Mouse (Mus musculus): Measurements from ENCODE around the gene Znhit3. TPM values are rescaled to one million over a fixed set of nuclear protein-coding genes. Genes with fewer than 3 reads are reported as not detected.
A peak's percentile ranks its signal among the peaks of the same experiment; 100 is the strongest.

The Znhit3 gene
- polyA plus RNA-seq, 1 experiment from 2014 or later: 21.8 TPM

GRCm38 (mm10) chr11:84918425-84918824 is 2.3 kb upstream of the Znhit3 start:
- no peak overlapping the region for H3K4me3 ChIP-seq (ENCODE audit: low read depth, low read length)
- no peak overlapping the region for H3K27ac ChIP-seq (ENCODE audit: low read depth)
- peaks cover 3% of the 10 kb centered on the region; the same call in 1 of the 2 replicates for H3K36me3 ChIP-seq (replicated peaks; ENCODE audit: insufficient read depth, low read length)
- peak overlapping the region; percentile 58 for H3K4me2 ChIP-seq (ENCODE audit: low read depth, low read length)
- TF ChIP-seq EP300 (IDR thresholded peaks at IDR 0.05; ENCODE audit: low read depth) (no peak), CTCF (IDR thresholded peaks at IDR 0.05; ENCODE audit: low read depth) (peak; percentile 97)
- DNase-seq (peak; percentile 93), ATAC-seq (peak; percentile 78)
- no peaks in the 10 kb centered on the region for H3K27me3 ChIP-seq (ENCODE audit: insufficient read depth, low read length)
- H3K9ac ChIP-seq (replicated peaks): no peak overlapping the region
- H3K9me3 ChIP-seq (ENCODE audit: low read length): no peaks in the 10 kb centered on the region
- H3K4me1 ChIP-seq (ENCODE audit: insufficient read depth): peaks cover 16% of the 10 kb centered on the region
- 7% methylated on average over 16 of the region's 16 CpGs for WGBS (ENCODE audit: insufficient replicate concordance)

- Histone ChIP-seq H3K27me3 (ENCODE audit: insufficient read depth, low read length) (no peaks in the 10 kb centered on the region), H3K4me3 (ENCODE audit: low read depth, low read length) (peak overlapping the region; percentile 85), H3K9me3 (ENCODE audit: low read length) (no peaks in the 10 kb centered on the region), H3K4me2 (ENCODE audit: low read depth, low read length) (peak overlapping the region; percentile 89), H3K4me1 (ENCODE audit: insufficient read depth) (peaks cover 16% of the 10 kb centered on the region), H3K9ac (replicated peaks) (0 out of 2 replicates have a peak overlapping the region, but pooled peaks have one; percentile 84), H3K36me3 (replicated peaks; ENCODE audit: insufficient read depth, low read length) (peaks cover 10% of the 10 kb centered on the region), H3K27ac (ENCODE audit: low read depth) (no peak overlapping the region)
- ATAC-seq (no peak), DNase-seq (no peak)
- TF ChIP-seq EP300 (IDR thresholded peaks at IDR 0.05; ENCODE audit: low read depth) (no peak), CTCF (IDR thresholded peaks at IDR 0.05; ENCODE audit: low read depth) (no peak)
- 53% methylated on average over 7 of the region's 7 CpGs for WGBS (ENCODE audit: insufficient replicate concordance)
These were observed 636 bp upstream of the Znhit3 start for GRCm38 (mm10) chr11:84916703-84917300.

DNA sequence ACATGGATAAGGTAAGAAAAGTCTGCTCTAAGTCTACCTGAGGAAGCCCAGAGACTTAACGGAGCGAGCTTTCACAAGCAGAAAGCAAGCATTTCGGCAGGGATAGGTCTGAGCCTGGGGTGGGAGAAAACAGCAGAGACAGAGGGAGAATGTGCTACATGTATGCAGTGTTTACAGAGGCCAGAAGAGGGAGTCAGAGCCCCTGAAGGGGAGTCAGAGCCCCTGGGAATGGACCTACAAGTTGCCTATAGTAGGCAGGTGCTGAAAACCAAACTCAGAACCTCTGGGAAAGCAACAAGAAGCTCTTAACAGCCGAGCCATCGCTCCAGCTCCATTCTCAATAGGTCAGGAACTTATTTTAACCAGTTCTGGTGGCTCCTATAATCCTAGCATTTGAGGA is 1.5 kb downstream of the Znhit3 start:
- WGBS (ENCODE audit: insufficient replicate concordance): 79% methylated on average over 5 of the region's 5 CpGs

DNA sequence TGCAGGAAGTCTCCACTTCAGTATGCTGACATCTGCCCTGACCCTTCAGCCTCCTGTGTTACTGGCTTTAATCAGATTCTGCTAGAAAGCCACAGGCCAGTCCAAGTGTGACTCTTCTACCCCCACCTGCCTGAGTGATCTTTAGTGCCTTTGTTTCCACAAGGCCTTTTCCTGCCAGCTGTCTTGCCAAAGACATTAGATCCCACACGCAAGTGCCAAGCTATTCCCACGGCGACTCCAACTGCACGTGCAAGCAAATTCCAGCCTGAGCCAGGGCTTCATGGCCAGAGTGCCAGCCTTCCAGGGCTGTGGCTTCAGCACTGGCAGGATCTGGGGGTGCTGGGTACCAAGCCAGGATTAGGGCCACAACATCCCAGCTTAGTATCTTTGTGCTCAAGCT is 5.8 kb downstream of the Znhit3 start:
- Histone ChIP-seq H3K4me2 (ENCODE audit: low read depth, low read length) (no peak overlapping the region), H3K36me3 (replicated peaks; ENCODE audit: insufficient read depth, low read length) (peaks cover 51% of the 10 kb centered on the region), H3K9ac (replicated peaks) (no peak overlapping the region), H3K27me3 (ENCODE audit: insufficient read depth, low read length) (no peaks in the 10 kb centered on the region), H3K27ac (ENCODE audit: low read depth) (no peak overlapping the region), H3K4me3 (ENCODE audit: low read depth, low read length) (no peak overlapping the region), H3K9me3 (ENCODE audit: low read length) (no peaks in the 10 kb centered on the region), H3K4me1 (ENCODE audit: insufficient read depth) (peaks cover 8% of the 10 kb centered on the region)
- TF ChIP-seq CTCF (IDR thresholded peaks at IDR 0.05; ENCODE audit: low read depth): no peak
- TF ChIP-seq EP300 (IDR thresholded peaks at IDR 0.05; ENCODE audit: low read depth): no peak
- ATAC-seq (no peak), DNase-seq (no peak)
- 88% methylated on average over 4 of the region's 4 CpGs for WGBS (ENCODE audit: insufficient replicate concordance)

More for the DNA sequence above, 1.5 kb downstream of the Znhit3 start:
- ATAC-seq (no peak), DNase-seq (no peak)
- peak overlapping the region; percentile 89; the same call in 1 of the 2 replicates for H3K4me2 ChIP-seq (ENCODE audit: low read depth, low read length)
- no peak overlapping the region for H3K27ac ChIP-seq (ENCODE audit: low read depth)
- no peak overlapping the region for H3K9ac ChIP-seq (replicated peaks)
- peaks cover 16% of the 10 kb centered on the region for H3K4me1 ChIP-seq (ENCODE audit: insufficient read depth)
- peaks cover 26% of the 10 kb centered on the region for H3K36me3 ChIP-seq (replicated peaks; ENCODE audit: insufficient read depth, low read length)
- H3K27me3 ChIP-seq (ENCODE audit: insufficient read depth, low read length): no peaks in the 10 kb centered on the region
- TF ChIP-seq CTCF (IDR thresholded peaks at IDR 0.05; ENCODE audit: low read depth) (peak; percentile 41; the same call in 1 of the 2 replicates), EP300 (IDR thresholded peaks at IDR 0.05; ENCODE audit: low read depth) (no peak)
- no peak overlapping the region for H3K4me3 ChIP-seq (ENCODE audit: low read depth, low read length)
- H3K9me3 ChIP-seq (ENCODE audit: low read length): no peaks in the 10 kb centered on the region

- no peaks in the 10 kb centered on the region for H3K9me3 ChIP-seq (ENCODE audit: low read length)
- no peak overlapping the region for H3K4me2 ChIP-seq (ENCODE audit: low read depth, low read length)
- no peaks in the 10 kb centered on the region for H3K4me1 ChIP-seq (ENCODE audit: insufficient read depth)
- ATAC-seq (no peak), DNase-seq (no peak)
- no peak overlapping the region for H3K9ac ChIP-seq (replicated peaks)
- TF ChIP-seq EP300 (IDR thresholded peaks at IDR 0.05; ENCODE audit: low read depth) (no peak), CTCF (IDR thresholded peaks at IDR 0.05; ENCODE audit: low read depth) (no peak)
- H3K27me3 ChIP-seq (ENCODE audit: insufficient read depth, low read length): no peaks in the 10 kb centered on the region
- WGBS (ENCODE audit: insufficient replicate concordance): 87% methylated on average over 6 of the region's 6 CpGs
- no peak overlapping the region for H3K4me3 ChIP-seq (ENCODE audit: low read depth, low read length)
- peaks cover 50% of the 10 kb centered on the region for H3K36me3 ChIP-seq (replicated peaks; ENCODE audit: insufficient read depth, low read length)
- no peak overlapping the region for H3K27ac ChIP-seq (ENCODE audit: low read depth)
These were observed 7.7 kb downstream of the Znhit3 start for GRCm38 (mm10) chr11:84908480-84908879.

DNA sequence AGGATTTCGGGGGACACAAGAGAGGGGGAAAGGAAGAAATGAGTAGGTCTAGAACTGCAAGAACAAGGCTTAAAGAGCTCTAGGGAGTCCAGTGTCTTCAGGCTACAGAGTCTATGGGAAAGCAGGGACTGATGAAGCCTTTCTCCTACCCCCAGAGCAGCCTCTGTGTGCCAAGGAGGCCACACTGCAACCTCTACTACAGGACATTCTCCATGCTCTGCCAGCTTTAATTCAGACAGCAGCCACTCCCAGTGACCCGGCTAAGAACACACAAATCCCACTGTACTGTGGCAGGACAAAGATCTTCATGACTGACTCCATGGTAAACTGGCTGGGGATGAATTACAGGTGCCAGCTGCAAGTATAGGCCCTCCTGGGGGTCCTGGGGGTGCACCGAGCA is 9.1 kb downstream of the Znhit3 start:
- H3K4me1 ChIP-seq (ENCODE audit: insufficient read depth): no peaks in the 10 kb centered on the region
- peaks cover 52% of the 10 kb centered on the region for H3K36me3 ChIP-seq (replicated peaks; ENCODE audit: insufficient read depth, low read length)
- no peak overlapping the region for H3K4me3 ChIP-seq (ENCODE audit: low read depth, low read length)
- TF ChIP-seq EP300 (IDR thresholded peaks at IDR 0.05; ENCODE audit: low read depth) (no peak), CTCF (IDR thresholded peaks at IDR 0.05; ENCODE audit: low read depth) (no peak)
- H3K9ac ChIP-seq (replicated peaks): no peak overlapping the region
- no peak for DNase-seq
- H3K9me3 ChIP-seq (ENCODE audit: low read length): no peaks in the 10 kb centered on the region
- ATAC-seq: no peak
- 80% methylated on average over 3 of the region's 3 CpGs for WGBS (ENCODE audit: insufficient replicate concordance)
- H3K27me3 ChIP-seq (ENCODE audit: insufficient read depth, low read length): no peaks in the 10 kb centered on the region
- no peak overlapping the region for H3K27ac ChIP-seq (ENCODE audit: low read depth)
- no peak overlapping the region for H3K4me2 ChIP-seq (ENCODE audit: low read depth, low read length)
